Mouse (Mus musculus) lung, postnatal 25 days (tissue): Measurements from ENCODE around the gene Igf1.
A peak's percentile ranks its signal among the peaks of the same experiment; 100 is the strongest.

Experiments used
- DNase-seq: peaks from one replicate; pipeline ENCODE4 v3.0.0; 2022; ENCODE audit warnings: low spot score

The Igf1 gene

GRCm38 (mm10) chr10:87897331-87897730 lies 39.3 kb downstream of the Igf1 start:
- DNase-seq = no peak

GRCm38 (mm10) chr10:87898826-87899225 lies 40.8 kb downstream of the Igf1 start:
- no peak for DNase-seq

GRCm38 (mm10) chr10:87901916-87902315 lies 43.9 kb downstream of the Igf1 start:
- DNase-seq = peak; percentile 21

GRCm38 (mm10) chr10:87904324-87904723 lies 46.3 kb downstream of the Igf1 start:
- DNase-seq = no peak

GRCm38 (mm10) chr10:87905087-87905486 lies 47.0 kb downstream of the Igf1 start:
- DNase-seq = no peak

- DNase-seq = no peak
Observed at GRCm38 (mm10) chr10:87906121-87906520, 48.1 kb downstream of the Igf1 start.

- no peak for DNase-seq
Observed at GRCm38 (mm10) chr10:87906757-87907307, 48.8 kb downstream of the Igf1 start.

GRCm38 (mm10) chr10:87913852-87914251 lies 55.8 kb downstream of the Igf1 start:
- DNase-seq = no peak

- no peak for DNase-seq
Observed at GRCm38 (mm10) chr10:87914932-87915331, 56.9 kb downstream of the Igf1 start.

GRCm38 (mm10) chr10:87915782-87916181 lies 57.7 kb downstream of the Igf1 start:
- DNase-seq = no peak

- DNase-seq = no peak
Observed at GRCm38 (mm10) chr10:87922263-87922662, 64.2 kb downstream of the Igf1 start.

- DNase-seq = no peak
Observed at GRCm38 (mm10) chr10:87926564-87926963, 68.5 kb downstream of the Igf1 start.

GRCm38 (mm10) chr10:87927131-87927609 lies 69.1 kb downstream of the Igf1 start:
- DNase-seq = peak; percentile 23

- no peak for DNase-seq
Observed at GRCm38 (mm10) chr10:87948192-87948591, 90.1 kb downstream of the Igf1 start.

- no peak for DNase-seq
Observed at GRCm38 (mm10) chr10:87971536-87971935, 113.5 kb downstream of the Igf1 start.

- no peak for DNase-seq
Observed at GRCm38 (mm10) chr10:87973911-87974631, 116.0 kb downstream of the Igf1 start.

- no peak for DNase-seq
Observed at GRCm38 (mm10) chr10:87985375-87985774, 127.3 kb downstream of the Igf1 start.

GRCm38 (mm10) chr10:87986201-87986600 lies 128.1 kb downstream of the Igf1 start:
- DNase-seq = no peak
